Mouse (Mus musculus): ENCODE measurements around the gene Fam45a. TPM values are rescaled to one million over a fixed set of nuclear protein-coding genes. Genes with fewer than 3 reads are reported as not detected.

Fam45a gene
- polyA plus RNA-seq, 1 experiment from 2014 or later, result 25.8 TPM

GRCm38 (mm10) chr19:60870489-60870888 lies 59.1 kb downstream of the Fam45a start:
- no peak for DNase-seq (ENCODE audit: low spot score)
- Histone ChIP-seq H3K9me3 (replicated peaks) (no peaks in the 10 kb centered on the region), H3K4me1 (peaks cover 12% of the 10 kb centered on the region), H3K27ac (no peak overlapping the region), H3K36me3 (peaks cover 45% of the 10 kb centered on the region), H3K4me3 (no peak overlapping the region), H3K27me3 (ENCODE audit: low read depth, poor library complexity, severe bottlenecking) (no peaks in the 10 kb centered on the region)
- WGBS, result 87% methylated on average over 1 of the region's 1 CpGs

DNA sequence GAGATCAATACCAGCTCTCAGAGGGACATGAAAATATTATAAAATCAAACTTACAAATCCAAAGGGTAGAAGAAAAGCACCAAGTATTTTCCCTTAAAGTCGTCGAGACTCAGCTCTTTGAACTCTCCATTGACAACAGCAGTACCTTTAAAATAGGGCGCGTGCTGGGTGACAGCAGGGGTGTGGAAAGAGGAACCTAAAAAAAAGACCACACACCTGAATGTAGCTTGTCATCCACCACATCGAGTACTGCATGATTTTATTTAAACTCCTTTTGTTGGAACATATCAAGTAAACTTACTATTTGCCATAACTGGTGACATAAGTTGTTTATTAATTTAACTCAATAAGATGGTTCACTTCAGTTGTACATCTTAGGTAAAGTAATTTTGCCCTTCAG lies 60.0 kb downstream of the Fam45a start:
- Histone ChIP-seq H3K27me3 (ENCODE audit: low read depth, poor library complexity, severe bottlenecking) (no peaks in the 10 kb centered on the region), H3K4me3 (no peak overlapping the region), H3K9me3 (replicated peaks) (no peaks in the 10 kb centered on the region), H3K4me1 (peaks cover 12% of the 10 kb centered on the region), H3K36me3 (peaks cover 44% of the 10 kb centered on the region), H3K27ac (no peak overlapping the region)
- no peak for DNase-seq (ENCODE audit: low spot score)
- 93% methylated on average over 5 of the region's 5 CpGs for WGBS

GRCm38 (mm10) chr19:60872272-60872671 lies 60.9 kb downstream of the Fam45a start:
- Histone ChIP-seq H3K36me3 (peaks cover 38% of the 10 kb centered on the region), H3K4me1 (peaks cover 12% of the 10 kb centered on the region), H3K4me3 (no peak overlapping the region), H3K27me3 (ENCODE audit: low read depth, poor library complexity, severe bottlenecking) (no peaks in the 10 kb centered on the region), H3K27ac (no peak overlapping the region), H3K9me3 (replicated peaks) (no peaks in the 10 kb centered on the region)
- 67% methylated on average over 1 of the region's 1 CpGs for WGBS
- DNase-seq (ENCODE audit: low spot score), result no peak

DNA sequence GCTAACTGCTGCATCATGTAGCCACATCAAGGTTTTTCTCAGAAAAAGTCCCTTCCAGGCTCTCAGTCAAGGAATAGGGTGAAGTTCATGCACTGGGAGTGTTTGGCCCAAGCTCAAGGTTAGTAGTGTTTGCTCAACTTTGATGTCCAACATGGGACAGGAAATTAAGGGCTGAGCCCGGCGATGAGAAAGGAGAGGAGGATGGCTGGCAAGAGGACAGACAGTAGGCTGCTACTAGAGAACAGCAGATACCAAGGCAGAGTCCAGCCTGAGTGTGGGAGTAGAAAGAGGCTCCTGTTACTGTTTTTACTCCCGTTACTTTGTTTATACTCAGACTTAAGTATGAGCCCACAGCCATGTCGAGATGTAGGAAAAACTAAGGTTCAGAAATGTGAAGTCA lies 62.1 kb downstream of the Fam45a start:
- H3K27ac ChIP-seq, result peak overlapping the region; percentile 80; the same call in 1 of the 2 replicates
- H3K36me3 ChIP-seq, result peaks cover 28% of the 10 kb centered on the region
- peaks cover 12% of the 10 kb centered on the region for H3K4me1 ChIP-seq
- 31% methylated on average over 4 of the region's 4 CpGs for WGBS
- H3K4me3 ChIP-seq, result peak overlapping the region; percentile 68
- H3K27me3 ChIP-seq (ENCODE audit: low read depth, poor library complexity, severe bottlenecking), result no peaks in the 10 kb centered on the region
- H3K9me3 ChIP-seq (replicated peaks), result no peaks in the 10 kb centered on the region
- peak; percentile 31 for DNase-seq (ENCODE audit: low spot score)

DNA sequence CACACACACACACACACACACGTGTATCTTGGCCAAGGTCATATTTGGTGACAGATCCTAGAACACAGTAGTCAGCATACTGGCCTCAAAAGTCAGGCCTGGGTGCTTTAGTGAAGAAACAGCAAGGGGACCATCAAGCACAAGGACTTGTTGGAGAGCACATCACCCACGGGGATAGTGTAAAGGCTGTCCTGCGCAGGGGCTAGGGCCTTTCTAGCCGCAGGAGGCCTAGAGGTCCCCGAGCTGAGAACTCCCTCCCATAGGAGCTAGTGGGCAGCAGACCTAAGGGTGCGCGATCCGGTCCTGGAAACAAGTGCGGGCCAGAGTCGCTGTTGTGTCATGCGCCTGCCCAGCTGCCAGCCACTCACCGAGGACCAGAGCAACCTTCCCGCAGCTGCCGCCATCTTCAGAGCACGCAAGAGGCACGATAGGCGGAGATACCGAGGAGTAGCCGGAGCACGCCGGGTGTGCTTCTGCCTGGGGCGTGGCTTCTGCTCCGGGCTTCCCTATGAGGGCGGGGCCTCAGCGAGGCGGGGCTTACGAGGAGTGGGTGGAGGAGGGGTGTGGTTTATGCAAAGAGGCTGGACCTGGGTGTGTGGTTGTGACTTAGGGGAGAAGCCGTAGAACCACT lies 62.8 kb downstream of the Fam45a start, which contains the start of gene Prdx3:
Prdx3 (minus strand) TSS at position 493 of the 631 bp plus-strand sequence.
- H3K27ac ChIP-seq, result peak within 1 kb of the TSS; percentile 80
- H3K9me3 ChIP-seq (replicated peaks), result no peaks in the 10 kb centered on the region
- H3K27me3 ChIP-seq (ENCODE audit: low read depth, poor library complexity, severe bottlenecking), result no peaks in the 10 kb centered on the region
- DNase-seq (ENCODE audit: low spot score), result peak; percentile 90
- under 1% methylated on average over 28 of the region's 28 CpGs for WGBS
- peak within 1 kb of the TSS; percentile 68 for H3K4me3 ChIP-seq
- H3K36me3 ChIP-seq, result peaks cover 21% of the 10 kb centered on the region
- H3K4me1 ChIP-seq, result peaks cover 12% of the 10 kb centered on the region

DNA sequence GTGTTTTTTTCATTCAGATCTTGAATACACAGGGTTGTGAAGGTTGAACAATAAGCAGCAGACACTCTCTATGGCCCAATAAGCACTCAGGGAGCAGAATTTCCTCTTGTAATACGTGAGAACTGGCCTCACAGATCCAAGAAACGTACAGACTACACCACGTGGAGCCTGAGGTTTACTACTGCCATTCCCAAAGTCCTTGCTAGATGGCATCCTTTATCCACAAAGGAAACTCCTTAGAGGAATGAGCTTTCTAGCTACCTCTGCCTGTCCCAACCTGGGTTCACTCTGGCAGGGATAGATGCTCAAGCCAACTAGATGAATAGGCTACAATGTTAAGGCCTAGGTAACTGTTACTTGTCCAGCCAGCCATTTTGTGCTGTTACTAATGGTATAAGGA lies 71.7 kb downstream of the Fam45a start:
- Histone ChIP-seq H3K27ac (no peak overlapping the region), H3K9me3 (replicated peaks) (no peaks in the 10 kb centered on the region), H3K27me3 (ENCODE audit: low read depth, poor library complexity, severe bottlenecking) (no peaks in the 10 kb centered on the region), H3K4me3 (no peak overlapping the region), H3K4me1 (no peaks in the 10 kb centered on the region), H3K36me3 (no peaks in the 10 kb centered on the region)
- no peak for DNase-seq (ENCODE audit: low spot score)
- WGBS, result 8% methylated on average over 3 of the region's 3 CpGs

Small RNA genes lying within 50 kb of the gene (microRNA-seq; reads per million reads assigned to microRNA genes)
- gene mmu-mir-3084-1, result not detected

Other genes with a start within 250 kb of the Fam45a start
- 32.2 and 35.5 TPM in 2 replicates for gene Cacul1, start 230.6 kb upstream of the Fam45a start, polyA plus RNA-seq (2016; fragmentation: Nextera tagmentation; extraction: Ambion mirVana)
- 1.0 and 1.1 TPM in 2 replicates for gene Nanos1, start 55.6 kb upstream of the Fam45a start, polyA plus RNA-seq (2016; fragmentation: Nextera tagmentation; extraction: Ambion mirVana)
- gene Eif3a, start 20.9 kb upstream of the Fam45a start, polyA plus RNA-seq (2016; fragmentation: Nextera tagmentation; extraction: Ambion mirVana), result 156 and 175 TPM in 2 replicates
- gene Sfxn4, start 49.9 kb downstream of the Fam45a start, polyA plus RNA-seq (2016; fragmentation: Nextera tagmentation; extraction: Ambion mirVana), result 8.3 and 12.8 TPM in 2 replicates
- gene Prdx3, start 63.0 kb downstream of the Fam45a start, polyA plus RNA-seq (2016; fragmentation: Nextera tagmentation; extraction: Ambion mirVana), result 76.3 and 98.9 TPM in 2 replicates
- gene Grk5, start 78.2 kb downstream of the Fam45a start, polyA plus RNA-seq (2016; fragmentation: Nextera tagmentation; extraction: Ambion mirVana), result 1.4 and 1.6 TPM in 2 replicates

All from limb, embryonic 10.5 days (tissue).